Mouse (Mus musculus) liver, embryonic 15.5 days (tissue): ENCODE measurements around the gene Esrrg. TPM values are rescaled to one million over a fixed set of nuclear protein-coding genes. Genes with fewer than 3 reads are reported as not detected.

Experiments
- ATAC-seq: fragments of 200-750 bp; cut with Nextera tagmentation; 2 replicates; pipeline ENCODE4 v1.8.0; 2017; ENCODE audit warnings: moderate number of reproducible peaks, mild to moderate bottlenecking, moderate library complexity; ENCODE audit not compliant: insufficient read depth
- H3K27ac ChIP-seq: fragments of 300-500 bp; sonication (generic); replicated peaks from 2 replicates; pipeline ENCODE4 v1.5.1; 2015; ENCODE audit warnings: mild to moderate bottlenecking, inconsistent platforms
- H3K27me3 ChIP-seq: fragments of 300-500 bp; sonication (generic); 2 replicates; pipeline ENCODE4 v1.6.1; 2015; ENCODE audit warnings: mild to moderate bottlenecking, inconsistent platforms
- H3K36me3 ChIP-seq: fragments of 300-500 bp; sonication (generic); replicated peaks from 2 replicates; pipeline ENCODE4 v1.6.1; 2015; ENCODE audit warnings: moderate library complexity, mild to moderate bottlenecking, inconsistent platforms
- H3K4me1 ChIP-seq: fragments of 300-500 bp; sonication (generic); replicated peaks from 2 replicates; pipeline ENCODE4 v1.6.1; 2015; ENCODE audit warnings: inconsistent platforms
- H3K4me2 ChIP-seq: fragments of 300-500 bp; sonication (generic); 2 replicates; pipeline ENCODE4 v1.6.1; 2015; ENCODE audit warnings: moderate library complexity, mild to moderate bottlenecking, inconsistent platforms
- H3K4me3 ChIP-seq: fragments of 300-500 bp; sonication (generic); replicated peaks from 2 replicates; pipeline ENCODE4 v1.5.1; 2015; ENCODE audit warnings: mild to moderate bottlenecking, inconsistent platforms
- H3K9ac ChIP-seq: fragments of 300-500 bp; sonication (generic); 2 replicates; pipeline ENCODE4 v1.6.1; 2015; ENCODE audit warnings: moderate library complexity, mild to moderate bottlenecking, inconsistent platforms
- H3K9me3 ChIP-seq: fragments of 300-500 bp; sonication (generic); replicated peaks from 2 replicates; pipeline ENCODE4 v1.6.1; 2016; ENCODE audit warnings: inconsistent platforms
- WGBS: fragments of 180-500 bp; shearing (Covaris S2); methylation state at CpG from one replicate; pipeline ENCODE4 v1.1.7; 2015; ENCODE audit warnings: mixed read lengths; ENCODE audit not compliant: insufficient replicate concordance; 5-methylcytosine and 5-hydroxymethylcytosine counted together
- polyA plus RNA-seq: library from polyadenylated mRNA; unstranded; fragments of >200 nt; fragmentation: Nextera tagmentation; extraction: Ambion mirVana; gene quantifications from 2 replicates; pipeline ENCODE4 v1.2.1, GENCODE M21; 2015

Esrrg gene
- polyA plus RNA-seq, 1 experiment from 2014 or later, result 0.22 TPM

DNA sequence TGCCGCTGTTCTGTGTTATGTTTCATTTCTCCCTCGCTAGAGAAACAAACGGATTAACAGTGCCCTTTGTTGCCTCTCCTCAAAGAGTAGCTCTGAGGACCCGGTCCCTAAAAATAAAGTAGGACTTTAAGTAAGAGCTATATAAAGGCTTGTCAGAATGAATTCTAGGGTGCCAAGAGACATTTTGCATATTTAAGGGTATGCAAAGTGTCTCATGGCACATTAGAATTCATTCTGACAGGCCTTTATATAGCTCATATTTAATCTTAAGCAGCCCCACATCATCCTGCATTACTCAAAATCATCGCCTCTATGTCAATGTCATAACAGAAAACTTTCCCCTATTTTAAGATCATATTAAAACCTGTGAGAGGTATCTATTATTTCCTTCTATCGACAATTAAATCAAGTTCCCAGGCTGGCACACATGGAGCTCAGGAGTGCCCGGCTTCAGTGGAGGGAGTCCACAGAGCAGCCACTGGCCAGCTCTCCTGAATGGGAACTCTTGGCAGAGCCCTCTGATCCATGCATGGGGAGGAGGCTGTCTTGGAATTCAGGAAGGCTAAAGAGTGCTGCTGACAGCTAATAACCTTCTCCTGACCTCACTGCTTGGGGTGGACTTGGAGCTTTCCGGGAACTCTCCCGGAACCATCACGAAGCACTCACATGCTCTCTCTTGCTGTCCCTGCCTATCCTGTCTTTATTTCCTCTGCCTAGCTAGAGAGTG lies 606.5 kb downstream of the Esrrg start:
- Histone ChIP-seq H3K9ac (no peak overlapping the region), H3K4me2 (no peak overlapping the region), H3K27me3 (no peaks in the 10 kb centered on the region), H3K9me3 (no peaks in the 10 kb centered on the region), H3K4me1 (no peaks in the 10 kb centered on the region), H3K27ac (no peak overlapping the region), H3K4me3 (no peak overlapping the region), H3K36me3 (no peaks in the 10 kb centered on the region)
- WGBS, result 60% methylated on average over 10 of the region's 10 CpGs
- no peak for ATAC-seq

DNA sequence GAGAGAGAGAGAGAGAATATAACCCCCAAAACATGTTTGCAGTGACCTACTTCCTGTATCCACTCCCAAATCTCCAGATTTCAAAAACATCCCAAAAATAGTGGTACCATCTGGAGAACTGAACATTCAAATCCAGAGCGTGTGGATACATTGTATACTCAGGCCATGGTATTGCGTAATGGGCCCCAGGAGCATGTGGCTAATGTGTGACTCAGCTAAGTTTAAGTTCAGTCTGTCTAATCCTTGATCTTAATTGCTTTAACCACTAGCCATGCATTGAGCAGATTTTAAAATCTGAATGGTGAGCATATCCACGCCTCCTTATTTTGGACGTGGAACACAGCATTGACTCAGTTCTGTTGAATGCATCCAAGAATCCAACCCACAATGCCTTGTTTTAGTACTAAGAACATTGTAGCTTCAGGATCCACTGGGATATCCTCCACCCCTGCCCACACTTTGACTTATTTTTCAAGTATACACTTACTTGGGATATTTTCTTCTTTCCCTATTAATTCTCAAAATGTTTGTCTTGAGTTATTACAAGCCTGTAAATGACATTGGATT lies 612.7 kb downstream of the Esrrg start:
- no peaks in the 10 kb centered on the region for H3K27me3 ChIP-seq
- no peak overlapping the region for H3K4me2 ChIP-seq
- no peak overlapping the region for H3K4me3 ChIP-seq
- H3K4me1 ChIP-seq, result no peaks in the 10 kb centered on the region
- no peak overlapping the region for H3K9ac ChIP-seq
- 51% methylated on average over 4 of the region's 4 CpGs for WGBS
- ATAC-seq, result no peak
- H3K36me3 ChIP-seq, result no peaks in the 10 kb centered on the region
- H3K9me3 ChIP-seq, result no peaks in the 10 kb centered on the region
- H3K27ac ChIP-seq, result no peak overlapping the region

DNA sequence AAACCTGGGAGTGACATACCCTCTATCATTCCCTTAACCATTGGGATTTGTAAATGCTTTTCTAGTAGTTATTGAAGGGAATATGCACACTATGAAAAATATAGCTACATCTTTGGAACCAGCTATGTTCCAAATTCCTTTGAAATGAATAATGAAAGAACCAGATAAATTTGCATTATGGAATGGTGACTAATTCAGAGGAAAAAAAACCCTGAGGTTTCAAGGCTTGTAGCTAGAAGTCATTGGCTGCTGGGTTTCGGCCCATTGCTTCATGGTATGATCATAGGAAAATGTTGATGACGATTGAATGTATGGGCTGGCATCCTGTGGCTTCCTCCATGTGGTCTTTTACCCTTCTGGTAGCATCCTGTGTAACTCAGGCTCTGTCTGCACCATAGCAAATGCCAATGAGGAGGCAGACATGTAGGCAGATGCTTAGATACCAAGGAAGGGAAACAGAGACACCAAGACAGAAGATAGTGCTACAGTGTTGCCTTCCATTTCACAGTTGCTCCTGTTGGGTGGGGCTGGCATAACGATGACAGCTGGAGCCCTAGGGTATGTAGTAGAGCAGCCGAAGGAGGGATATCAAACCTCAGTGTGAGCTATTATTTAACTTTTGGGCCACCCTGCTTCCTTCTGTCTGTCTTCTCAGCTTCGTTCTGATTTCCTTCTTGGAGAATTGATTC lies 624.6 kb downstream of the Esrrg start:
- H3K4me1 ChIP-seq, result no peaks in the 10 kb centered on the region
- no peaks in the 10 kb centered on the region for H3K27me3 ChIP-seq
- H3K36me3 ChIP-seq, result no peaks in the 10 kb centered on the region
- no peak overlapping the region for H3K4me3 ChIP-seq
- WGBS, result 51% methylated on average over 5 of the region's 5 CpGs
- no peak for ATAC-seq
- no peaks in the 10 kb centered on the region for H3K9me3 ChIP-seq
- no peak overlapping the region for H3K4me2 ChIP-seq
- H3K9ac ChIP-seq, result no peak overlapping the region
- H3K27ac ChIP-seq, result no peak overlapping the region

DNA sequence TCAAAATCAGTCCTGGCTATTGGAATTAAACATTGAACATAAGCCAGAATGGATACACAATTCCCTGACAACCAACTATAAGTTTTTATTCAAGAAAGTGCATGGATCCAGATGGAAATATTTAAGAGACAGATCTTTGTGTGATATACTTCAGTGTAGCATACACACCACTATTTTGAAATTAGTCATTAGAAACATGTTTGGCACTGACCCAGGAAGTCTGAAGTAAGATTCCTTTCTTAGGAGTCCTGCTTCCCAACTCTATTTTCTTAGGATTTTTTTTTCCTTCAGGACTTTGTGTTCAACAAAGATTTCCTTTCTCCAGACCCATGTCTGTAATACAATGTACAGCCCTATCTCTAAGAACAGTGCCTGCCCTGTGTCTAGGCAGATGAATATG lies 630.0 kb downstream of the Esrrg start:
- no peaks in the 10 kb centered on the region for H3K4me1 ChIP-seq
- no peaks in the 10 kb centered on the region for H3K27me3 ChIP-seq
- ATAC-seq, result no peak
- H3K36me3 ChIP-seq, result no peaks in the 10 kb centered on the region
- no peak overlapping the region for H3K4me3 ChIP-seq
- H3K9ac ChIP-seq, result no peak overlapping the region
- H3K27ac ChIP-seq, result no peak overlapping the region
- H3K9me3 ChIP-seq, result no peaks in the 10 kb centered on the region
- no peak overlapping the region for H3K4me2 ChIP-seq

DNA sequence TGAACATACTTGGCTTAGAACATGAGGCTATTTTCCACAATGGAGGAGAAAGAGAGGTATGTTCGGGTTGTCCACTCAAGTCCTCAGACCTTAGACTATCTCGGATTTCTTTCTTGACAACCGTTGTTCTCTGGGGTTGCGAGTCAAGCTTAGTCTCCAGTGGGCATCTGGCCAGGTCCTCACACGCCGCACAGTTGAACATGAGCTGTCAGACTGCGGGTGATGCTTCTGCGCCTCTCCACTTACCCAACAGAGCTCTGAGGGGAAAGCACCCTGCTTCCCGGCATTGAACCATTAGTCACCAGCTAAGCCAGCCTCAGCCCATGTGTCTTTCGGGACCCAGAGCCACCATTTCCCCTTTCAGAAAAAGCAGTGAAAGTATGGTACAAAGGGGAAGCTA lies 633.2 kb downstream of the Esrrg start:
- Histone ChIP-seq H3K36me3 (no peaks in the 10 kb centered on the region), H3K4me2 (no peak overlapping the region), H3K4me3 (no peak overlapping the region), H3K9me3 (no peaks in the 10 kb centered on the region), H3K4me1 (no peaks in the 10 kb centered on the region), H3K9ac (no peak overlapping the region), H3K27ac (no peak overlapping the region), H3K27me3 (no peaks in the 10 kb centered on the region)
- no peak for ATAC-seq
- WGBS, result 67% methylated on average over 10 of the region's 10 CpGs

DNA sequence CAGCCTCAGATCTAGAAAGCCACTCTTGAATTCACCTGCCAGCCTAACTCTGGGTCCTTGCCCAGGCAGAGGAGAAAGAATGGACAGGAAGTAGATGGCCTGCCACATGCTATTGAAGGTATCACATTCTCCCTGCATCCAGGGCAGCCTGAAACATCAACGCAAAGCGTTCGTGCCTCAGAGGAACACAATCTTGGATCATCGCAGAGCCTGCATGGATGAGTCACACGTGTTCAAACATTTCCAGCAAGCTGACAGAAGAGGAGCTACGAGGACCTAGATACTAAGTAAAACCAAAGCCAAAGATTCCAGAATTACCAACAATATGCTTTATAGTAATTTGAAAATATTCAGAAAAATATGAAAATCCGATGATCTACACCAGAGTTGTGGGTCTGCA lies 648.9 kb downstream of the Esrrg start:
- H3K27ac ChIP-seq, result no peak overlapping the region
- H3K4me1 ChIP-seq, result no peaks in the 10 kb centered on the region
- no peak overlapping the region for H3K4me3 ChIP-seq
- ATAC-seq, result no peak
- no peaks in the 10 kb centered on the region for H3K27me3 ChIP-seq
- no peak overlapping the region for H3K9ac ChIP-seq
- no peak overlapping the region for H3K4me2 ChIP-seq
- WGBS, result 72% methylated on average over 7 of the region's 7 CpGs
- no peaks in the 10 kb centered on the region for H3K36me3 ChIP-seq
- no peaks in the 10 kb centered on the region for H3K9me3 ChIP-seq

DNA sequence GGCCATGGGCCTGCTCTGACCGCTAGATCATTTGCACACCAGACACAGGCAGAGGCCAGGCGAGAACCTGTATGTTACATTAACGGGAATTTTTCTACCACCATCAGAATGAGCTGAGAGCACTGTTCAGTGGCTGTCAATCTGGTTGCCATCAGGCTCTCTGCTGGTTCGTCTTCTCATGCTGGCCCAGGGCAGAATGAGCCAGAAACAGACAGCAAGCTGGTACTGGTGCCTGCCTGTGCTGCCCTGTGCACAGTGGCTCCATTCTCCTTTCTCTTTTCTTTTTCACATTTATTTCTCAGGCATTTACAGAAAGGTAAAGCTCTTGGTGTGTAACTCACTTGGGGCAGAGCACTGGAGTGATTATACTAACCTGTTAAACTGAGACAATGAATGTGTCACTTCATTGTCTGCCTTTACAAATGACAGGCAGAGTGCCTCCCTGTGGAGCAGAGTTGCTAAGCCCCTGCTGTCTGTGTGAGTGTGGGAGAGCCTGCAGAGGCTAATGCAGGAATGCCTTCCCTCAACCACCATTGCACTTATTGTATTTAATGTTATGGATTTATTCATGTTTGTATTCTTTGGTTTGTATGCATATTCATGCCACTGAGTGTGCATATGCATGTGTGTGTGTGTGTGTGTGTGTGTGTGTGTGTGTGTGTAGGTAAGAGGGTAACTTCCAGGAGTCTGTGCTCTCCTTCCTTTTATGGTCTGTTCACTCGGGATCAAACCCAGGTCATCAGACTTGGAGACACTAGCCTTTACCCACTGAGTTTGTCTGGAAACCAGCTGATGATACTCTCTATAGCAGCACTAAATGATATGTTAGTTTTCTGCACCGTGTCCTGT lies 651.9 kb downstream of the Esrrg start:
- Histone ChIP-seq H3K4me1 (no peaks in the 10 kb centered on the region), H3K36me3 (no peaks in the 10 kb centered on the region), H3K9ac (no peak overlapping the region), H3K4me2 (no peak overlapping the region), H3K4me3 (no peak overlapping the region), H3K9me3 (no peaks in the 10 kb centered on the region), H3K27me3 (no peaks in the 10 kb centered on the region), H3K27ac (no peak overlapping the region)
- ATAC-seq, result no peak
- 57% methylated on average over 6 of the region's 6 CpGs for WGBS

DNA sequence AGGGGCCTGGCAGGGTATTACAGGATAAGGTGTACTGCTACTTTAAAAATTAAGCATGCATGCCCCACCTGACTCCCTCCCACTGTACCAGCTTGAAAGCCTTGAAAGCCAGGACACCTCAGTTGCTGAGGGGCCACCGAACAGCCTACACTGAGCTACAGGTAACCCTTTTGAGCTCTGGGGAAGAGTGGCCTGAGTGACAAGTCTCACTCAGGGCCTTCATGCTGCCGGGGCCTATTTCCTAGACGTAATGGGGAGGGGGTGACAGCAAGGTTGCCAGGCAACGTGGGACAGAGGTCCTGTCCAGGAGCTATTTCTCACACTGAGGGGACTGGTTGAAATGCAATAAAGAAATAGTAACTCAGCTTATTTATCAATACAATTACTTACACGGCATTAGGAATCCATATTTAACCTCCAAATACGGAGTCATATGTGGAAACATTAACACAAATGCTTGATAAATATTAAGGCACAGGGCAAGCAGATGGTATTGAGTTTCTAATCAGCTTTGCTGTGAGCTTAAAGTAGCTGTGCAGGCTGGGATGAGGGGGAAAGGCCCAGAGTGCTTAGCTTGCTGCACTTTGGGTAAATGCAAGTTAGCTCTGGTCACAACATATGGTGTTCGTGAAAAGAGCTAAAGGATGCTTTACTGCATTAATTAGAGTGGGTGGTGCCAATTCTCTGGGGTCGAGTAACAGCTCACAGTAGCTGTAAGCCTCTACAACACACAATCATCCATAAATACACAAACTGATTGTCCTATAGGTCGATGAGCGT lies 653.5 kb downstream of the Esrrg start, which contains the start of gene Ush2a:
Ush2a (plus strand) TSS at position 121 of the 780 bp plus-strand sequence.
- Histone ChIP-seq H3K27ac (no peak within 1 kb of the TSS), H3K4me2 (no peak within 1 kb of the TSS), H3K4me1 (no peaks in the 10 kb centered on the region), H3K27me3 (no peaks in the 10 kb centered on the region), H3K9ac (no peak within 1 kb of the TSS), H3K4me3 (no peak within 1 kb of the TSS), H3K9me3 (no peaks in the 10 kb centered on the region), H3K36me3 (no peaks in the 10 kb centered on the region)
- 58% methylated on average over 10 of the region's 10 CpGs for WGBS
- ATAC-seq, result no peak
